Mouse (Mus musculus): ENCODE measurements around the gene Vdac1. TPM values are rescaled to one million over a fixed set of nuclear protein-coding genes. Genes with fewer than 3 reads are reported as not detected.

The Vdac1 gene
- polyA plus RNA-seq, 1 experiment from 2014 or later, result 180 TPM

DNA sequence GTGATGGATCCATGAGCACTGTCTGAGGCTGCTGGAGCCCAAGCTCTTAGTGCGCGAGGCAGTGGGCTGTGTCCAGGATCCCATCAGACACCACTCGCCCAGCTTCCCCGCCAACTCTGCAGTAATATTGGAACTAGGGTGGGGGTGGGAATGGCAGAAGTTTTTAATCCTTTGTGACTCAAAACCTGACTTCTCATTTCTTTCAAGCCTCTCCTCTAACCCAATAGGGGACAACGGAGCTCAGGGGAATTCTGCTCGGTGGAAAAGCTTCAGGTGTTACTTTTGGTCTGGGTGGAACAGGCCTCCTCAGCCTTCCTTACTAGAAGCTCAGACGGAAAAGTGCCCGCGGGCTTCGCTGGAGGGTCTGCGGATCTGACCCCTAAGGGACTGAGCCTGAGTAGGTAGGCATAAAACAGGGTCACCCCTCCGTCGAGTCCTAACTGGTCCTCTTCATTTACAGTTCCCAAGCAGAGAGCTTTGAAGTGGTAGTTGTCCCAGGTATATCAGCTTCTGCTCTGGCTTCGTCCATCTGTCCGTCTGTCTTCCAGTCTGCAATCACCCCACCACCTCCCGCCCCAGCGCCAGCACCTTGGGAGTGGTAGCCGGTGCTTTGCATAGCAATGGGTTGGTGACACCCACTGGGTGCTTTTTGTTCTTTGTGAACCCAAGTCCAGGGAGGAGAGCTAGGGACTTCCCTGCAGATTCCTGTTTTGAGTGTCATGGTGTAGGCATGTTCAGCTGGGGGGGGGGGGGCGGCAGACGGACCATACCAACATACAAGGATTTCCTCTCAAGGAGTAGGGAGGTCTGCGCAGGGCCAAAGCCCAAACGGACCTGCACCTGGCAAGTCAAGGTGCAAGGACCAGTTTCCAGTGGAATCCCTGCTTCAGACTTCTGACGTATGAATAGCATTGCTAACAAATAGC lies 36.0 kb upstream of the Vdac1 start:
- H3K4me1 ChIP-seq (replicated peaks; ENCODE audit: control insufficient read depth, insufficient read depth, low read length), result no peaks in the 10 kb centered on the region
- no peaks in the 10 kb centered on the region for H3K27me3 ChIP-seq (replicated peaks; ENCODE audit: control insufficient read depth, insufficient read depth, low read length)
- no peak for ATAC-seq
- H3K4me2 ChIP-seq (replicated peaks; ENCODE audit: low read depth), result no peak overlapping the region
- TF ChIP-seq CTCF (IDR thresholded peaks at IDR 0.05; ENCODE audit: low read depth), result no peak
- no peaks in the 10 kb centered on the region for H3K9me3 ChIP-seq (ENCODE audit: control insufficient read depth)
- H3K4me3 ChIP-seq (ENCODE audit: low read depth, low read length), result no peak overlapping the region
- 63% methylated on average over 23 of the region's 23 CpGs for WGBS
- H3K36me3 ChIP-seq (ENCODE audit: control insufficient read depth, insufficient read depth), result no peaks in the 10 kb centered on the region
- no peak overlapping the region for H3K27ac ChIP-seq (ENCODE audit: low read depth, low read length)
- H3K9ac ChIP-seq (ENCODE audit: low read depth, low read length), result no peak overlapping the region

DNA sequence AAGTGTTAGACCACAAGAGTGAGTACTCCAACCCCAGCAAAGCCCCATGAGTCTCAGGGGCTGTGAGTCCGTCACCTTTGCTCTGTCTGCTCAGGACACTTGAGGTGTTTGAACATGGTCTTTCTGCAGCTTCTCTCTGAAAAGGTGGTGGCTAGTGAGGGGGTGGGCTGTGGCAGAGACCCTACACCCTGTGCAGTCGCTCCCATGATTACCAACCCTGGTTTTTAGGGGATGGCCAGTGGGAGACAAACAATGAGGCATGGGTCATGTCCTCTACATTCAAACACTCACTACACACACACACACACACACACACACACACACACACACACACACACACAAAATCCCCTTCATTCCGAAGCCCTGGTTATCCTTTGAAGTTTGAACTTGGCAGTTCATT lies 33.3 kb upstream of the Vdac1 start:
- H3K4me1 ChIP-seq (replicated peaks; ENCODE audit: control insufficient read depth, insufficient read depth, low read length), result no peaks in the 10 kb centered on the region
- H3K9me3 ChIP-seq (ENCODE audit: control insufficient read depth), result no peaks in the 10 kb centered on the region
- no peak for ATAC-seq
- 50% methylated on average over 3 of the region's 3 CpGs for WGBS
- no peak overlapping the region for H3K4me2 ChIP-seq (replicated peaks; ENCODE audit: low read depth)
- H3K36me3 ChIP-seq (ENCODE audit: control insufficient read depth, insufficient read depth), result no peaks in the 10 kb centered on the region
- no peak overlapping the region for H3K9ac ChIP-seq (ENCODE audit: low read depth, low read length)
- no peak overlapping the region for H3K27ac ChIP-seq (ENCODE audit: low read depth, low read length)
- TF ChIP-seq CTCF (IDR thresholded peaks at IDR 0.05; ENCODE audit: low read depth), result no peak
- H3K4me3 ChIP-seq (ENCODE audit: low read depth, low read length), result no peak overlapping the region
- no peaks in the 10 kb centered on the region for H3K27me3 ChIP-seq (replicated peaks; ENCODE audit: control insufficient read depth, insufficient read depth, low read length)

DNA sequence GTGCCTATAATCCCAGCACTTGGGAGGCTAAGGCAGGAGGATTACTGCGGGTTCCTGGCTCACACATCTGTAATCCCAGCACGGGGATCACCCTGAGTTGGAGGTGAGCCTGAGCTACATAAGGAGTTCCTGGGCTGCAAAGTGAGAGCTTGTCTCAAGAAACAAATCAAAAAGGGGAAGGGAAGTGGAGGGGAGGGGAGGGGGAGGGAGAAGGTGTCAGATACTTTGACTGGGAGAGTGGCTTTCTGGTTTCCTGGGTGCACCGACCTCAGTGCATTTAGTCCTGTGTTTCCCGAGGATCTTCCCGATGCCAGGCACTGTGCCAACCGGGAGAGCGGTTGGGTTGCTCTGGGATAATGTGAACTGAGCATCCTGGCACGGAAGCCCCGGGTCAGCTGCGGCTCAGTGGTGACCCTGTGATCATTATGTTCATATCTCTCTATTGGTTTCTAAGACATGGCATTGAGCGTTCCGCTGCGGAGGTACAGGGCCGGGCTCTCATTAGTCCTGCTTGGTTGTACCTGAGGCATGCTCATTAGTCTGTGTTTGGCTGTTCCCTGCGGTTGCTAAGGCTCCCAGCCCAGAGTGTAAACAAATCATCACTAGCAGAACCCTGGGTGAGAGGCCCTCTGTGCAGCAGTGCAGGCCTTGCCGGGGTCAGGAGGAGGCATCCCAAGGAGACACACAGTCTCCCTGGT lies 28.1 kb upstream of the Vdac1 start:
- Histone ChIP-seq H3K36me3 (ENCODE audit: control insufficient read depth, insufficient read depth) (no peaks in the 10 kb centered on the region), H3K4me2 (replicated peaks; ENCODE audit: low read depth) (no peak overlapping the region), H3K4me1 (replicated peaks; ENCODE audit: control insufficient read depth, insufficient read depth, low read length) (no peaks in the 10 kb centered on the region), H3K4me3 (ENCODE audit: low read depth, low read length) (no peak overlapping the region), H3K27me3 (replicated peaks; ENCODE audit: control insufficient read depth, insufficient read depth, low read length) (no peaks in the 10 kb centered on the region), H3K9me3 (ENCODE audit: control insufficient read depth) (no peaks in the 10 kb centered on the region), H3K9ac (ENCODE audit: low read depth, low read length) (no peak overlapping the region), H3K27ac (ENCODE audit: low read depth, low read length) (no peak overlapping the region)
- no peak for ATAC-seq
- TF ChIP-seq CTCF (IDR thresholded peaks at IDR 0.05; ENCODE audit: low read depth), result no peak
- WGBS, result 30% methylated on average over 16 of the region's 16 CpGs

DNA sequence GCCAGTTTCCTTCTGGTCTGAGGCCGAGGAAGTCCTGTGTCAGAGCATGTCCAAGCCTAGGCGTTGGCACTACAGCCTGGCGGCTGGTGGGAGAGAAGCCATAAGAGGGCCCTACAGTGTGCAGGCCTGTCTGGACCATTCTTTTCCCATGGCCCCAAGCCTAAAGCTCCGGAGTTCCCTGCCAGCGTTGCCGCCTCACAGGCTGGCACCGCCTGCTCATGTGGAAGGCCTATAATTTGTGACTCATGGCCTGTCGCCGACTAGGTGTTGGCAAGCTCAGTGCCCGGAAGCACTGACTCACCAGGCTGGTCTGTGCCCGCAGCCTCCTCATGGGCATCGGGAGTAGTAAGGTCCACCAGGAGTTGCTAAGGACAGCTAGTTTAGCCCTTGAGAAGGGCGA lies 27.0 kb upstream of the Vdac1 start:
- Histone ChIP-seq H3K9ac (ENCODE audit: low read depth, low read length) (no peak overlapping the region), H3K27ac (ENCODE audit: low read depth, low read length) (no peak overlapping the region), H3K36me3 (ENCODE audit: control insufficient read depth, insufficient read depth) (no peaks in the 10 kb centered on the region), H3K4me3 (ENCODE audit: low read depth, low read length) (no peak overlapping the region), H3K4me1 (replicated peaks; ENCODE audit: control insufficient read depth, insufficient read depth, low read length) (no peaks in the 10 kb centered on the region), H3K27me3 (replicated peaks; ENCODE audit: control insufficient read depth, insufficient read depth, low read length) (no peaks in the 10 kb centered on the region), H3K9me3 (ENCODE audit: control insufficient read depth) (no peaks in the 10 kb centered on the region), H3K4me2 (replicated peaks; ENCODE audit: low read depth) (no peak overlapping the region)
- ATAC-seq, result no peak
- WGBS, result 92% methylated on average over 13 of the region's 13 CpGs
- no peak for TF ChIP-seq CTCF (IDR thresholded peaks at IDR 0.05; ENCODE audit: low read depth)

DNA sequence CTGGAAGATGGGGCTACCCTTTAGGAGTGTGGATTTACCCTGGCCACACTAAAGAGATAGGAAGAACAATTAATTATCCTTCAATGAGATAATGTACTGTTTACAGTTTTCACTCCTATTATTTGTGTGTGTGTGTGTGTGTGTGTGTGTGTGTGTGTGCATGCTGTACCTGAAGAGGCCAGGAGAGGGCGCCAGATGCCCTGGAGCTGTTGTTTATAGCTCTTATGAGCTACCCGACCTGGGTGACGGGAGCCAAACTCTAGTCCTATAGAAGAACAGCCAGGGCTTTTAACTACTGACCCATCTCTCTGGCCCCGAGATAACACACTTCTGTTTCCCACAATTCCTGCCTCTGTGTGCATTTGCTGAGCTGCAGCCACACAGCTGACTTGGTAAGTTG lies 25.4 kb upstream of the Vdac1 start:
- H3K9ac ChIP-seq (ENCODE audit: low read depth, low read length), result no peak overlapping the region
- H3K4me2 ChIP-seq (replicated peaks; ENCODE audit: low read depth), result no peak overlapping the region
- no peak overlapping the region for H3K4me3 ChIP-seq (ENCODE audit: low read depth, low read length)
- no peaks in the 10 kb centered on the region for H3K4me1 ChIP-seq (replicated peaks; ENCODE audit: control insufficient read depth, insufficient read depth, low read length)
- WGBS, result 85% methylated on average over 4 of the region's 4 CpGs
- no peaks in the 10 kb centered on the region for H3K9me3 ChIP-seq (ENCODE audit: control insufficient read depth)
- H3K36me3 ChIP-seq (ENCODE audit: control insufficient read depth, insufficient read depth), result no peaks in the 10 kb centered on the region
- no peak overlapping the region for H3K27ac ChIP-seq (ENCODE audit: low read depth, low read length)
- no peaks in the 10 kb centered on the region for H3K27me3 ChIP-seq (replicated peaks; ENCODE audit: control insufficient read depth, insufficient read depth, low read length)
- ATAC-seq, result no peak
- TF ChIP-seq CTCF (IDR thresholded peaks at IDR 0.05; ENCODE audit: low read depth), result peak; percentile 38; the same call in 1 of the 2 replicates

DNA sequence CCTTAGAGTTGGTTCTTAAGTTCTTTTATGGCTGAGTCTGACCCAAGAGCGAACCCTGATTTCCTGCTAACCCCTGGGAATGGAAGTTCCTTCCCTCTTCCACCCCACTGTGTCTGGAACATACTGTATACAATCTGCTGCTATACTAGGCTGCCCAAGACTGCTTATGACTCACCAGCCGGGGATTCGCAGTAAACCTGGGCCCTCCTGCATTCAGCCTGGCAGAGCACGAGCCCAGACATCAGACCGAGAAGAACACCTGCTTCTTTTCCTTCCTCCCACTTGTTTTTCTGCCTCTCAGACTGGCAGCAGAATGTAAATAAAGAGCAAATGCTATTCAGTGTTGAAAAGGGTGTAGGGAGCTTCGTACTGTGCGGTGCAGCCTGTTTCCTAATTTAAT lies 24.7 kb upstream of the Vdac1 start:
- H3K4me3 ChIP-seq (ENCODE audit: low read depth, low read length), result no peak overlapping the region
- no peak overlapping the region for H3K27ac ChIP-seq (ENCODE audit: low read depth, low read length)
- H3K4me1 ChIP-seq (replicated peaks; ENCODE audit: control insufficient read depth, insufficient read depth, low read length), result no peaks in the 10 kb centered on the region
- H3K4me2 ChIP-seq (replicated peaks; ENCODE audit: low read depth), result no peak overlapping the region
- no peaks in the 10 kb centered on the region for H3K27me3 ChIP-seq (replicated peaks; ENCODE audit: control insufficient read depth, insufficient read depth, low read length)
- H3K9me3 ChIP-seq (ENCODE audit: control insufficient read depth), result no peaks in the 10 kb centered on the region
- peak; percentile 44; the same call in 1 of the 2 replicates for ATAC-seq
- TF ChIP-seq CTCF (IDR thresholded peaks at IDR 0.05; ENCODE audit: low read depth), result no peak
- 41% methylated on average over 7 of the region's 7 CpGs for WGBS
- H3K9ac ChIP-seq (ENCODE audit: low read depth, low read length), result no peak overlapping the region
- H3K36me3 ChIP-seq (ENCODE audit: control insufficient read depth, insufficient read depth), result no peaks in the 10 kb centered on the region
